8 mouse cellular contexts compared by ENCODE assay signal in the genomic region with DNA sequence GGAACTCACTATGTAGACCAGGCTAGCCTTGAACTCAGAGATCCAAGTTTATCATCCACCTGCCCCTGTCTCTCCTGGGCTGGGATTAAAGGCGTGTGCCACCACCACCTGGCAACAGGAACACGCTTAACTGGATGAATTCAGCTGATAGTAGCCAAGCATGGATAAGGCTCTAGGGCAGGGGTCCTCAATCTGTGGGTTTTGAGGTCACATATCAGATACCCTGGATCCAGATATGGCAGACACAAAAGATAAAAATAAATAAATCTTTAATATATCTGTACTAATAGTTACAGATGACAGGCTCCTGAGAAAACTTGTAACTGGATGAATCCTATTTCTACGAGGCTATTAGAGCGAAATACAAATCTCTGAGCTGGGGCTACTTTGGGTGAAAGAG. TPM values are rescaled to one million over a fixed set of nuclear protein-coding genes. Genes with fewer than 3 reads are reported as not detected.
A peak's percentile ranks its signal among the peaks of the same experiment; 100 is the strongest.
DNase-seq lines count a peak whose midpoint lies in the region; ATAC-seq lines count a peak whose summit lies in the region.
"Had no signal": no experiment of that assay in that cellular context is flagged by ENCODE, and none has a peak within 500 bp of the region (broad histone marks: within the 10 kb centered on the region; RNA-seq: fewer than 3 reads in every experiment).

No protein-coding gene starts in this region.

- H3K9ac ChIP-seq in neural tube, embryonic 11.5 days (ENCODE audit: low read length): no peak overlapping the region; the same call in 1 of the 2 replicates
- H3K9ac ChIP-seq in liver, embryonic 15.5 days: peak overlapping the region; percentile 85; the same call in 1 of the 2 replicates

- H3K36me3 ChIP-seq in neural tube, embryonic 11.5 days (ENCODE audit: control insufficient read depth, insufficient read depth, low read length): peaks cover 12% of the 10 kb centered on the region
- peaks cover 43% of the 10 kb centered on the region for H3K36me3 ChIP-seq in hindbrain, embryonic 10.5 days
- peaks cover 41% of the 10 kb centered on the region for H3K36me3 ChIP-seq in liver, embryonic 15.5 days (replicated peaks)

- peaks cover 4% of the 10 kb centered on the region for H3K4me1 ChIP-seq in neural tube, embryonic 11.5 days (ENCODE audit: control insufficient read depth, insufficient read depth, low read length)
- peaks cover 24% of the 10 kb centered on the region for H3K4me1 ChIP-seq in hindbrain, embryonic 10.5 days (replicated peaks)
- peaks cover 45% of the 10 kb centered on the region for H3K4me1 ChIP-seq in liver, embryonic 15.5 days (replicated peaks)

- no peak for ATAC-seq in neural tube, embryonic 11.5 days (ENCODE audit: insufficient read depth, low FRiP score, low TSS enrichment)
- ATAC-seq in liver, embryonic 15.5 days (ENCODE audit: insufficient read depth): no peak
- no peak for ATAC-seq in megakaryocyte progenitor cell, adult 5-6 weeks (replicated peaks; ENCODE audit: poor library complexity)

- no peak overlapping the region for H3K27ac ChIP-seq in neural tube, embryonic 11.5 days (ENCODE audit: low read depth, low read length)
- H3K27ac ChIP-seq in hindbrain, embryonic 10.5 days: peak overlapping the region; percentile 92; the same call in 1 of the 2 replicates
- H3K27ac ChIP-seq in liver, embryonic 15.5 days (replicated peaks): no peak overlapping the region

- 90% methylated on average over 4 of the region's 4 CpGs for WGBS in neural tube, embryonic 11.5 days
- 91% methylated on average over 4 of the region's 4 CpGs for WGBS in hindbrain, embryonic 10.5 days
- WGBS in liver, embryonic 15.5 days (ENCODE audit: insufficient replicate concordance): 74% methylated on average over 4 of the region's 4 CpGs

- no peak for DNase-seq in neural tube, embryonic 11.5 days (ENCODE audit: low spot score)
- no peak for DNase-seq in neural tube, embryonic 10.5 days (ENCODE audit: extremely low spot score, low spot score)
- no peak for DNase-seq in hindbrain, embryonic 10.5 days (ENCODE audit: low spot score)
- no peak for DNase-seq in layer of hippocampus, adult 11-12 months (ENCODE audit: low spot score)
- no peak for DNase-seq in retina, embryonic 14.5 days (ENCODE audit: low spot score)
- DNase-seq: kidney, adult 8-10 months had no signal

- H3K9me3 ChIP-seq in neural tube, embryonic 11.5 days (ENCODE audit: control insufficient read depth, low read length): no peaks in the 10 kb centered on the region
- H3K9me3 ChIP-seq in hindbrain, embryonic 10.5 days: no peaks in the 10 kb centered on the region
- H3K9me3 ChIP-seq in liver, embryonic 15.5 days (replicated peaks): no peaks in the 10 kb centered on the region

- H3K4me3 ChIP-seq in neural tube, embryonic 11.5 days (ENCODE audit: low read depth, low read length): peak overlapping the region; percentile 86; the same call in 1 of the 2 replicates
- H3K4me3 ChIP-seq in hindbrain, embryonic 10.5 days: peak overlapping the region; percentile 97
- H3K4me3 ChIP-seq in liver, embryonic 15.5 days (replicated peaks): peak overlapping the region; percentile 86

- H3K27me3 ChIP-seq in neural tube, embryonic 11.5 days (ENCODE audit: control insufficient read depth, insufficient read depth, low read length): no peaks in the 10 kb centered on the region
- H3K27me3 ChIP-seq in hindbrain, embryonic 10.5 days (ENCODE audit: insufficient read depth, poor library complexity, severe bottlenecking): no peaks in the 10 kb centered on the region
- H3K27me3 ChIP-seq in liver, embryonic 15.5 days: no peaks in the 10 kb centered on the region

- peak overlapping the region; percentile 87; the same call in 1 of the 2 replicates for H3K4me2 ChIP-seq in neural tube, embryonic 11.5 days (ENCODE audit: low read depth)
- peak overlapping the region; percentile 88 for H3K4me2 ChIP-seq in liver, embryonic 15.5 days

RNA-seq across cellular contexts. Expression of a gene that starts 1.3 kb away (rescaled TPM):
- polyA plus RNA-seq in neural tube, embryonic 11.5 days (2014; fragmentation: Nextera tagmentation; extraction: Ambion mirVana): 217 and 221 TPM in 2 replicates
- 250 and 261 TPM in 2 replicates for polyA plus RNA-seq in hindbrain, embryonic 10.5 days (2016; fragmentation: Nextera tagmentation; extraction: Ambion mirVana)
- polyA plus RNA-seq in liver, embryonic 15.5 days (2015; fragmentation: Nextera tagmentation; extraction: Ambion mirVana): 88.8 and 89.4 TPM in 2 replicates
- 106 and 124 TPM in 2 replicates for total RNA-seq in megakaryocyte progenitor cell, adult 5-6 weeks (2015)
- 43.6 and 49.6 TPM in 2 replicates for total RNA-seq in megakaryocyte progenitor cell, adult 5-6 weeks (2017)

RNA-seq across cellular contexts. Expression of a gene that starts 16.6 kb away (rescaled TPM):
- polyA plus RNA-seq in neural tube, embryonic 11.5 days (2014; fragmentation: Nextera tagmentation; extraction: Ambion mirVana): 1.0 and 2.6 TPM in 2 replicates
- polyA plus RNA-seq in hindbrain, embryonic 10.5 days (2016; fragmentation: Nextera tagmentation; extraction: Ambion mirVana): 2.4 TPM in 2 replicates
- polyA plus RNA-seq in liver, embryonic 15.5 days (2015; fragmentation: Nextera tagmentation; extraction: Ambion mirVana): 0.96 and 1.4 TPM in 2 replicates
- not detected in 2 replicates for total RNA-seq in megakaryocyte progenitor cell, adult 5-6 weeks (2015)
- not detected in 2 replicates for total RNA-seq in megakaryocyte progenitor cell, adult 5-6 weeks (2017)

RNA-seq across cellular contexts. Expression of a gene that starts 19.9 kb away (rescaled TPM):
- polyA plus RNA-seq in neural tube, embryonic 11.5 days (2014; fragmentation: Nextera tagmentation; extraction: Ambion mirVana): 14.9 and 16.8 TPM in 2 replicates
- 20.9 and 23.7 TPM in 2 replicates for polyA plus RNA-seq in hindbrain, embryonic 10.5 days (2016; fragmentation: Nextera tagmentation; extraction: Ambion mirVana)
- 221 and 246 TPM in 2 replicates for polyA plus RNA-seq in liver, embryonic 15.5 days (2015; fragmentation: Nextera tagmentation; extraction: Ambion mirVana)
- total RNA-seq in megakaryocyte progenitor cell, adult 5-6 weeks (2015): 3.3 and 4.1 TPM in 2 replicates
- 2.9 and 5.3 TPM in 2 replicates for total RNA-seq in megakaryocyte progenitor cell, adult 5-6 weeks (2017)

RNA-seq across cellular contexts. Expression of a gene that starts 30.4 kb away (rescaled TPM):
- polyA plus RNA-seq in neural tube, embryonic 11.5 days (2014; fragmentation: Nextera tagmentation; extraction: Ambion mirVana): 40.1 and 40.4 TPM in 2 replicates
- polyA plus RNA-seq in hindbrain, embryonic 10.5 days (2016; fragmentation: Nextera tagmentation; extraction: Ambion mirVana): 42.6 and 45.5 TPM in 2 replicates
- 21.9 and 26.2 TPM in 2 replicates for polyA plus RNA-seq in liver, embryonic 15.5 days (2015; fragmentation: Nextera tagmentation; extraction: Ambion mirVana)
- 10.1 and 12.0 TPM in 2 replicates for total RNA-seq in megakaryocyte progenitor cell, adult 5-6 weeks (2015)
- total RNA-seq in megakaryocyte progenitor cell, adult 5-6 weeks (2017): 20.8 and 24.0 TPM in 2 replicates

RNA-seq across cellular contexts. Expression of a gene that starts 41.0 kb away (rescaled TPM):
- 59.6 and 59.7 TPM in 2 replicates for polyA plus RNA-seq in neural tube, embryonic 11.5 days (2014; fragmentation: Nextera tagmentation; extraction: Ambion mirVana)
- 55.6 and 68.3 TPM in 2 replicates for polyA plus RNA-seq in hindbrain, embryonic 10.5 days (2016; fragmentation: Nextera tagmentation; extraction: Ambion mirVana)
- 29.4 and 35.6 TPM in 2 replicates for polyA plus RNA-seq in liver, embryonic 15.5 days (2015; fragmentation: Nextera tagmentation; extraction: Ambion mirVana)
- total RNA-seq in megakaryocyte progenitor cell, adult 5-6 weeks (2015): 21.8 and 25.4 TPM in 2 replicates
- total RNA-seq in megakaryocyte progenitor cell, adult 5-6 weeks (2017): 28.4 and 31.8 TPM in 2 replicates
